Mouse (Mus musculus) midbrain, embryonic 12.5 days (tissue): Measurements from ENCODE around the gene Fance. TPM values are rescaled to one million over a fixed set of nuclear protein-coding genes. Genes with fewer than 3 reads are reported as not detected.
"Not testable (repeated sequence)": the region's sequence is repeated elsewhere in the genome, so short reads cannot be mapped to it uniquely, and the experiment has no call there.

ENCODE experiments used
- ATAC-seq: fragments of 200-750 bp; cut with Nextera tagmentation; 2 replicates; pipeline ENCODE4 v1.8.0; 2017; ENCODE audit warnings: low read depth, moderate TSS enrichment, moderate library complexity; ENCODE audit not compliant: low FRiP score
- H3K27ac ChIP-seq: fragments of 300-500 bp; sonication (generic); replicated peaks from 2 replicates; pipeline ENCODE4 v1.5.1; 2016; ENCODE audit warnings: mild to moderate bottlenecking
- H3K27me3 ChIP-seq: fragments of 300-500 bp; sonication (generic); 2 replicates; pipeline ENCODE4 v1.6.1; 2016; ENCODE audit warnings: mild to moderate bottlenecking
- H3K36me3 ChIP-seq: fragments of 300-500 bp; sonication (generic); 2 replicates; pipeline ENCODE4 v1.6.1; 2016
- H3K4me1 ChIP-seq: fragments of 300-500 bp; sonication (generic); 2 replicates; pipeline ENCODE4 v1.6.1; 2016
- H3K4me2 ChIP-seq: fragments of 300-500 bp; sonication (generic); replicated peaks from 2 replicates; pipeline ENCODE4 v1.6.1; 2016; ENCODE audit warnings: mild to moderate bottlenecking, moderate library complexity
- H3K4me3 ChIP-seq: fragments of 300-500 bp; sonication (generic); 2 replicates; pipeline ENCODE4 v1.5.1; 2016; ENCODE audit warnings: mild to moderate bottlenecking
- H3K9ac ChIP-seq: fragments of 300-500 bp; sonication (generic); replicated peaks from 2 replicates; pipeline ENCODE4 v1.6.1; 2016; ENCODE audit warnings: mild to moderate bottlenecking, moderate library complexity
- H3K9me3 ChIP-seq: fragments of 300-500 bp; sonication (generic); 2 replicates; pipeline ENCODE4 v1.6.1; 2016; ENCODE audit warnings: mild to moderate bottlenecking
- WGBS: fragments of 180-500 bp; shearing (Covaris S2); methylation state at CpG from one replicate; pipeline ENCODE4 v1.1.7; 2016; 5-methylcytosine and 5-hydroxymethylcytosine counted together
- polyA plus RNA-seq: library from polyadenylated mRNA; unstranded; fragments of >200 nt; fragmentation: Nextera tagmentation; extraction: Ambion mirVana; gene quantifications from 2 replicates; pipeline ENCODE4 v1.2.1, GENCODE M21; 2016

Fance gene
- polyA plus RNA-seq, 1 experiment from 2014 or later = 28.5 TPM

DNA sequence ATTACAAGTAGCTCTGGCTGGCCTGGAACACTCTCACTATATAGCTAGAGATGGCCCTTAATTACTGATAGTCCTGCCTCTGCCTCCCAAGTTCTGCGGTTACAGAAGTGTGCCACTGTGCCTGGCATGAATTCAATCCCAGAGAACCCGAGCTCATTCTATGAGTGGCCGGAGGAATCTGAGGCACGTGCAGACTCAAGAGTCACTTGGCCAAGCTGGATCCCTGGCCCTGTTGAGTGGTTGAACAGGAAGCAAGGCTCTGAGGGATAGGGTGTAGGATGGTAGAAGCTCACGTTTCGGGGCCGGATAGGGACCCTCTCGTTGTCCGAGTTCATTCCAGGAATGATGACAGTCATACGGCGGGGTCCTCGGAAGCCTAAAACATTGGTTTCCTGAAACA, 42.6 kb downstream of the Fance start:
- no peak overlapping the region for H3K9ac ChIP-seq
- H3K4me3 ChIP-seq = no peak overlapping the region
- H3K36me3 ChIP-seq = no peaks in the 10 kb centered on the region
- H3K27me3 ChIP-seq = peaks cover 73% of the 10 kb centered on the region
- H3K4me1 ChIP-seq = peaks cover 12% of the 10 kb centered on the region
- ATAC-seq = no peak
- no peak overlapping the region for H3K27ac ChIP-seq
- no peak overlapping the region for H3K4me2 ChIP-seq
- WGBS = 91% methylated on average over 12 of the region's 12 CpGs
- 0 out of 2 replicates have a peak, but pooled peaks cover 3% of the 10 kb centered on the region for H3K9me3 ChIP-seq

DNA sequence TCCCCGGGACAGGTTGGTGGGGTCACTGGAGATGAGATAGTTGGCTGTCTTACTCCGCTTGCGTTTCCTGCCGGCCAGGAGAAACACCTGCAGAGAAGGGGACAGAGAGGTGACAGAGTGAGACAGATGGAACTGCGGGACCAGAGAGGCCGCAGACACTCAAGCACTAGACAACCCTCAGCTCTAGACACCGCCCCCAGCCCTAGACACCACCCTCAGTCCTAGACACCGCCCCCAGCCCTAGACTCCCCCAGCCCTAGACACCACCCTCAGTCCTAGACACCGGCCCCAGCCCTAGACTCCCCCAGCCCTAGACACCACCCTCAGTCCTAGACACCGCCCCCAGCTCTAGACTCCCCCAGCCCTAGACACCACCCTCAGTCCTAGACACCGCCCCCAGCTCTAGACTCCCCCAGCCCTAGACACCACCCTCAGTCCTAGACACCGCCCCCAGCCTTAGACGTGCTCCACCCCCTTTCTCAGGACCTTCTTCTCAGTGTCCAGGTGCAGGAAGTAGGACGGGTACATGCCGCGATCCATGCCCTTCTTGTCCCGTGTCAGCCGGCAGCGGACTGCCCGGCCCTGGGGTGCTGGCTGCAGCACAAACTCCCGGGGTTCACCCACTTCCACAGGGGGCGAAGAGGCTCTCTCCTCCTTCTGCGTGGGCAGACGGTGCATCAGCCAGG, 45.4 kb downstream of the Fance start:
- peaks cover 72% of the 10 kb centered on the region for H3K27me3 ChIP-seq
- H3K9ac ChIP-seq, H3K36me3 ChIP-seq, H3K9me3 ChIP-seq, H3K4me3 ChIP-seq, ATAC-seq, H3K27ac ChIP-seq, H3K4me2 ChIP-seq: not testable (repeated sequence)
- peaks cover 16% of the 10 kb centered on the region for H3K4me1 ChIP-seq
- 16% methylated on average over 24 of the region's 24 CpGs for WGBS

DNA sequence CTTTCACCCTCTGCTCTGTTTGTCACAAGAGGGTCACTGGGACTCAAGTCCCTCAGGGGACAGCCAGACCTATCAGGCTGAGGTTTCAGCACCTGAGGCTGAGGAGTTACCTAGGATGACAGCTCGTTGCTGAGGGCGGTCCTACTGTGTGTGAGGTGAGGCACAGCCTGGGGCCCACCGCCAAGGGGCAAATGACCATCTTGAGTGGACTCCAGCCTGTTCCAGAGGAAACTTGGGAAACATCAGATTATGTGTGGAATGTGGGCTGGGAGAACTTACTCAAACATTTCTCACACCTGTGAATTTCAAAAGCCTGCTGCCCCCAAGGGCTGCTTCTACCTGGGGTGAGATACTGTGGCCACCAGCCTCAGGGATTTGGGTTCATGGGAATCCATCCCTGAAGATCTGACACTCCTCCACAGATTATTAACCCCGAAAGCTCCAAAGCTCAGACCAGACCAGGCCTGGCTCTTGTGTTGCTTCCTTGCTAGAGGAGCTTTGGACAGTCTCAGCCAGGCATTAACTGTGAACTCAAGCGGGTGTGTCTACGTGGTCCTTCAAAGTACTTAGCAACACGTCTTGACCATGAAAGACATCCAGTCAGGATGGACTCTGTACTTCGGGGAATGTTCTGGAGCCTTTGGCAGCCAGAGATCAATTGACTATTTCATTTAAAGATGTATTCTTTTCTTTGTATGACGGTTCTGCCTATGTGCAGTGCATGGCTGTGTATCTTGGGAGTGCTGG, 47.4 kb downstream of the Fance start:
- WGBS = 83% methylated on average over 9 of the region's 9 CpGs
- Histone ChIP-seq H3K9me3 (0 out of 2 replicates have a peak, but pooled peaks cover 3% of the 10 kb centered on the region), H3K4me1 (peaks cover 24% of the 10 kb centered on the region), H3K4me3 (no peak overlapping the region), H3K27me3 (peaks cover 88% of the 10 kb centered on the region), H3K9ac (no peak overlapping the region), H3K27ac (no peak overlapping the region), H3K4me2 (no peak overlapping the region), H3K36me3 (no peaks in the 10 kb centered on the region)
- ATAC-seq = no peak

DNA sequence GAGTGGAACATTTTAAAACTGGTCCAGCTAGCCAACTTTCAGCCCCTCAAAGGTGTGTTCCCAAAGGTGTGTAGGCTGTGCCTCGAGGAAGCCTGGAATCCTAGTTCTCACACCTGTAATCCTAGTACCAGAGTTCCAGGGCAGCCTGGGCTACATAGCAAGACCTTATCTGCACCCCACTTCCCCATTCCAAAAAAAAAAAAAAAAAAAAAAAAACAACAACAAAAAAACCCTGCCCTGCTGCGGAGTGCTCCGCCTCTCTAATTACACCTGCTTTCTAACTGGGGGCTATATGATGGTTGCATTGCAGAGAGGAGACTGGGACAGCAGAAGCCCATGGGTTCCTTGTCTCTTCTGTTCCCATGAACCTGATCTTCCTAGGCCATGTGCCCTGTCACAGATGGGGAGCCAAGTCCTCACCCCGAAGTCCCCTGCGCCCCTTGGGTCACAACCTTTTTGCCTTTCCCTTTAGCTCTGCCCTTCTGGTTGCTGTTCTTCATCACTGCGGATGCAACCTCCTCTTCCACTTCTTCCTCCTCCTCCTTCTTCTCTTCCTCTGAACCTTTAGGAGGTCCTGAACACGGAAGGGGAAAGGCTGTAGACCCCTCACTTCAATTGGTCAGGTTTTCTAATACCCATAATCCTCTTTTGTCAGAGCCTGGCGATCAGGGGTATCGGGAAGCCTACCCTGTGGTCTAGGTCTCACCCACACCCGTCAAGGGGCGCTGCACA, 48.8 kb downstream of the Fance start:
- ATAC-seq = no peak
- Histone ChIP-seq H3K9me3 (0 out of 2 replicates have a peak, but pooled peaks cover 3% of the 10 kb centered on the region), H3K4me2 (peak overlapping the region; percentile 57), H3K4me1 (peaks cover 24% of the 10 kb centered on the region), H3K9ac (no peak overlapping the region), H3K36me3 (no peaks in the 10 kb centered on the region), H3K27me3 (peaks cover 86% of the 10 kb centered on the region), H3K27ac (no peak overlapping the region), H3K4me3 (peak overlapping the region; percentile 32)
- 36% methylated on average over 11 of the region's 11 CpGs for WGBS

DNA sequence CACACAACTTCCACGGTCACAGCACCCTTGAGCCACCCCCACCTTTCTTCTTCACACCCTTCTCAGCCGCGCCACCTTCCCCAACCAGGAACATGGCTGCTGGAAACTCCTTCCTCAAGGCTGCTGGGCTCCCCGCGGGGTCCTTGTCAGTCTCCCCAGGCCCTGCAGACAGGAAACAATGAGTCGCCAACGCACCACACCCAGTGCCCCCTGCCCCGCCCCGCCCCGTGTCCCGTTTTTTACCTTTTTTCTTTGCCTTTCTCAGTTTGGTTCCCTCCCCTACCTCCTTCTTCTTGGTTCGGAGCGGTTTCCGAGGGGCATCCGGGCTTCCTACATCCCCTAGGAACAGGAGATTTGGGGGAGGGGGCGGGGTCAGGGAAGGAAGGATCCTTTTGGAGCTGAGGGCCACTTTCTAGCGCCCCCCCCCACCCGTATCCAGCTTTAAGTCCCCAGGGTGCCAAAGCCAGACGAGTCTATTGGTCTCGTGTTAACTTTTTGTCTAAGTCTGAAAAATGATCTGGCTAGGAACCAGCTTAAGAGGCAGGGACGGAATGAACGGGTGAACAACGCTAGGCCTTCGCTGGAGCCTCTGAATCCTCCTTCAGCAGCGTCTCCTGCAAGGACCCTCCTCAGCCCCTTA, 49.5 kb downstream of the Fance start:
- H3K27ac ChIP-seq = no peak overlapping the region
- H3K9ac ChIP-seq = peak overlapping the region; percentile 17
- H3K36me3 ChIP-seq = no peaks in the 10 kb centered on the region
- peaks cover 24% of the 10 kb centered on the region for H3K4me1 ChIP-seq
- peak overlapping the region; percentile 57 for H3K4me2 ChIP-seq
- no peak for ATAC-seq
- 0 out of 2 replicates have a peak, but pooled peaks cover 3% of the 10 kb centered on the region for H3K9me3 ChIP-seq
- WGBS = 2% methylated on average over 25 of the region's 25 CpGs
- peak overlapping the region; percentile 32 for H3K4me3 ChIP-seq
- H3K27me3 ChIP-seq = peaks cover 82% of the 10 kb centered on the region

DNA sequence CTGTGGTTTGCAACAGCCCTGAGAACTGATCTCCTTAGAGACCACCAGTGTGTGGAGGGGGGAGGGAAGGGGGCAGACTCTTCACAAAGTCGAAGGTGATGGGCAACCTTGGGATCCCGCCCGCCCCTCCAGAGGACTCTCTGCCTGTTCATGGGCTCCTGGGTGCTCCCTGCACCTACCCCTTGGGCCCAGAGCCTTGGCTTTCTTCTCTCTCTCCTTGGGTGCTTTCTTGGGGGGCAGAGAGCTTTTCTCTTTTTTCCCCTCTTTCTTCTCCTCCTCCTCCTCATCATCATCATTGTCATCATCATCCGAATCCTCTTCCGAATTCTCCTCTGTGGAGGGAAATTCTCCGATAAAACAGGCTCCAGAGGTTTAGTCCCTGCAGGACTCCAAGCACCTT, 50.2 kb downstream of the Fance start:
- peaks cover 24% of the 10 kb centered on the region for H3K4me1 ChIP-seq
- peaks cover 74% of the 10 kb centered on the region for H3K27me3 ChIP-seq
- 2% methylated on average over 6 of the region's 6 CpGs for WGBS
- H3K4me3 ChIP-seq = peak overlapping the region; percentile 27; the same call in 1 of the 2 replicates
- 0 out of 2 replicates have a peak, but pooled peaks cover 3% of the 10 kb centered on the region for H3K9me3 ChIP-seq
- H3K36me3 ChIP-seq = no peaks in the 10 kb centered on the region
- peak overlapping the region; percentile 42; the same call in 1 of the 2 replicates for H3K4me2 ChIP-seq
- H3K9ac ChIP-seq = no peak overlapping the region
- H3K27ac ChIP-seq = no peak overlapping the region
- ATAC-seq = no peak

DNA sequence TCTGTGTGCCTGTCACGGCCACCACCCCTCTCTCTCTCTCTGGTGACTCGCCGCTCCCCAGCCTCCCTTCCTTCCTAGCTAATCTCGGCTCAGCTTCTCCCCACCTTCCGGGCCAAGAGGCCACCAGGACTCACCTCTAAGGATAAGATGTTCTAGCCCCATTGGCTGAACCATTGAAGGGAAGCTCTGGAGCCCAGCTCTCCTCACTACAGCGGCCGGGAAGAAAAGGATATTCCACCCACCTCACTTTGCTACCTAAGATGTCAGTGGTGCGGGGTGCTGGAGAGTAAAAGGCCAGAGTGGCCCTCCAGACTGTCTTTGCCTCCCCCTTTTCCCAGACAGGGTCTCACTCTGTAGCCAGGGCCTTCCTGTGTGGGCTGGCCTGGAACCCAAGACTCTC, 51.8 kb downstream of the Fance start, which contains the start of gene Tulp1:
Gene Tulp1 (minus strand): TSS at position 101 of the 400 bp plus-strand sequence.
- Histone ChIP-seq H3K9ac (no peak within 1 kb of the TSS), H3K27ac (no peak within 1 kb of the TSS), H3K4me2 (peak within 1 kb of the TSS; percentile 42), H3K4me1 (peaks cover 24% of the 10 kb centered on the region), H3K36me3 (no peaks in the 10 kb centered on the region), H3K9me3 (no peaks in the 10 kb centered on the region), H3K27me3 (peaks cover 58% of the 10 kb centered on the region), H3K4me3 (peak within 1 kb of the TSS; percentile 27)
- no peak for ATAC-seq
- 22% methylated on average over 8 of the region's 8 CpGs for WGBS

DNA sequence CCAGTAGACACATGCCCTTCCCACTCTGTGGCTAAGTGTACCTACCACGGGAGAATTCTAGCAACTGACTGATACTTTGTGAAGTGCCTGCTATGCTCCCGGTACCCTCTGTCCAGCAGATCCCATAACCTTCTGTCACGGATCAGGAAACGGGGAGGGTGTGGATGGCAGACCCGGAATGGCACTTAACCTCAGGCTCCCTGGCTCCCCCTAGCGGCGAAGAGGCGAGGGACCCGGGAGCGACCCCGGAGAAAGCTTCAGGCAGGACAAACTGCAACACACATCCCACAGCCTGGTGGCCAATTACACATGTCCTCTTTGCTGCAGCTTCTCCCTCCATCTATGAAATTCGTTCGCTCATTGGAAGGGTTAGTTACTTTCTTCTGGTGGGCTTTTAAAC, 55.1 kb downstream of the Fance start:
- H3K27ac ChIP-seq = no peak overlapping the region
- no peaks in the 10 kb centered on the region for H3K9me3 ChIP-seq
- peaks cover 10% of the 10 kb centered on the region for H3K4me1 ChIP-seq
- WGBS = 6% methylated on average over 13 of the region's 13 CpGs
- H3K27me3 ChIP-seq = peaks cover 28% of the 10 kb centered on the region
- no peak overlapping the region for H3K9ac ChIP-seq
- H3K36me3 ChIP-seq = no peaks in the 10 kb centered on the region
- no peak overlapping the region for H3K4me3 ChIP-seq
- no peak overlapping the region for H3K4me2 ChIP-seq
- ATAC-seq = no peak

DNA sequence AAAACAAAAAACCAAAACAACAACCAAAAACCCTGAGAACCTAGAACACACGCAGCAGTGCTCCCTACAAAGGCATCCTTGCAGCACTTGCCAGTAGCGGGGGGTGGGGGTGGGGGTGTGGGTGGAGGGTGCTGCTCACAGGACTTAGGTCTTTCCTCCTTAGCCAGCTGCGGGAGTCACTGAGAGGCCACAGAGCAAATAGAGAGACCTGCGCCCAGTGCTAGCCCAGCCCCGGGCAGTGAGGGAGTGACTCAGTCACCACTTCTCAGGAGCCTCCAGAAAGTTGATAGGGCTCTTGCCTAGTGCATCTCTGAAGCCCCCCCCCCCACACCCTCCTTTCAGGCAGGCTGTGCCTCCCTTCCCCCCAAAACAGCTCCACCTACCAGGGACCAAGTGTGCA, 55.7 kb downstream of the Fance start:
- ATAC-seq = no peak
- 82% methylated on average over 5 of the region's 5 CpGs for WGBS

DNA sequence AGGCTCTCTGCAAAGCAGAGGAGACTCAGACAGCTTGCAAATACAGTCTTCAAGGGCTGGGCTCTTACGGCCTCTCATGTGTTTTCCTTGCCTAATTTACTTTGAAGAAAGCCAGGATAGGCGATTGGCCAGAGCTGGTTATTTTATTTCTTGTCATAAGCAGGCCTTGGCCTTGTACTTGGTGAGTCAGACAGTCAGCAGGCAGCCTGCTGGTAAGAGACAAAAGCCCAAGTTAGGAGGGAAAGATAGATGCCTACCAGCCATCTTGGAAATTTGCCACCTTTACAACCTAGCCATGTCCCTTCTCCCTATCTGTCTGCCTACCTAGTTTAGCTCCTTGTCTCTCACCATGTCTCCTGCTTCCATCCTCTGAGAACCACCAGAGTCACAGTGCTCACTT, 58.0 kb downstream of the Fance start:
- Histone ChIP-seq H3K4me3 (no peak overlapping the region), H3K4me1 (no peaks in the 10 kb centered on the region), H3K36me3 (no peaks in the 10 kb centered on the region), H3K4me2 (no peak overlapping the region), H3K27me3 (peaks cover 28% of the 10 kb centered on the region), H3K9me3 (no peaks in the 10 kb centered on the region), H3K27ac (no peak overlapping the region), H3K9ac (no peak overlapping the region)
- no peak for ATAC-seq
- 78% methylated on average over 2 of the region's 2 CpGs for WGBS

More for the DNA sequence above, 55.7 kb downstream of the Fance start:
- Histone ChIP-seq H3K9me3 (no peaks in the 10 kb centered on the region), H3K4me3 (no peak overlapping the region), H3K9ac (no peak overlapping the region), H3K27me3 (peaks cover 27% of the 10 kb centered on the region), H3K27ac (no peak overlapping the region), H3K4me2 (no peak overlapping the region), H3K4me1 (peaks cover 4% of the 10 kb centered on the region), H3K36me3 (no peaks in the 10 kb centered on the region)

DNA sequence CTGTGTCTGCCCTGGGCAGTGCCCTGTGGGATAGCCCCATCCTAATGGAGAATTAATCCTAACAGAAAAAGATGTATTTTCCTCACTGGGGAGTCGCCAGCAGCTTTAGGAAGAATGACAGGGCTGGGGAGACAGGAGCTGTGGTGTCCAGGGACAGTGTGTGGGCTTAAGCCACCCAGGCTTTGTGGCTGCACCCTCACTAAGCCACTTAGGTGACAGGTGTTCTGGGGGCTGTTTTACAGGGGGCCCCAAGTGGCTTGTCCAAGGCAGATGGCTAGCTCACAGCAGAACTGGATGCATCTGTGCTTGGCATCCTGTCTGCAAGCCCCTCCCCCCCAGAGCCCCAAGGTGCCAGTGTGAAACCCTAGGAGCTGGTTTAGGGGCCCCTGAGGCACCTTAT, 58.6 kb downstream of the Fance start:
- Histone ChIP-seq H3K4me1 (no peaks in the 10 kb centered on the region), H3K27ac (no peak overlapping the region), H3K9me3 (no peaks in the 10 kb centered on the region), H3K9ac (no peak overlapping the region), H3K4me2 (no peak overlapping the region), H3K36me3 (no peaks in the 10 kb centered on the region), H3K27me3 (peaks cover 34% of the 10 kb centered on the region), H3K4me3 (no peak overlapping the region)
- no peak for ATAC-seq
- WGBS = 69% methylated on average over 1 of the region's 1 CpGs
